Mouse (Mus musculus) forebrain, embryonic 11.5 days (tissue): ENCODE measurements at regions not wholly inside any gene's neighbourhood (a gene's known extent, or its start where the extent isn't known, plus 50 kb on each side); places are given as distances from the start of the nearest gene placed in this dataset.

Source experiments
- ATAC-seq: fragments of 200-750 bp; cut with Nextera tagmentation; replicated peaks from 2 replicates; pipeline ENCODE4 v1.8.0; 2017; ENCODE audit warnings: moderate TSS enrichment; ENCODE audit not compliant: low FRiP score
- DNase-seq: peaks from one replicate; pipeline ENCODE4 v3.0.0-alpha.2; 2017; ENCODE audit warnings: low spot score
- H3K27ac ChIP-seq: fragments of 300-500 bp; sonication (generic); 2 replicates; pipeline ENCODE4 v1.5.1; 2014; ENCODE audit warnings: low read depth, low read length
- H3K27me3 ChIP-seq: fragments of 300-500 bp; sonication (generic); 2 replicates; pipeline ENCODE4 v1.6.1; 2014; ENCODE audit warnings: mild to moderate bottlenecking, low read length, mixed read lengths; ENCODE audit not compliant: control insufficient read depth, insufficient read depth
- H3K36me3 ChIP-seq: fragments of 300-500 bp; sonication (generic); 2 replicates; pipeline ENCODE4 v1.6.1; 2014; ENCODE audit warnings: mild to moderate bottlenecking, low read length, moderate library complexity, mixed read lengths; ENCODE audit not compliant: control insufficient read depth, insufficient read depth
- H3K4me1 ChIP-seq: fragments of 300-500 bp; sonication (generic); replicated peaks from 2 replicates; pipeline ENCODE4 v1.6.1; 2014; ENCODE audit warnings: low read length, mixed read lengths; ENCODE audit not compliant: control insufficient read depth, insufficient read depth
- H3K4me2 ChIP-seq: fragments of 300-500 bp; sonication (generic); 2 replicates; pipeline ENCODE4 v1.6.1; 2014; ENCODE audit warnings: low read depth, mild to moderate bottlenecking, low read length, moderate library complexity, mixed read lengths; ENCODE audit not compliant: severe bottlenecking
- H3K4me3 ChIP-seq: fragments of 300-500 bp; sonication (generic); 2 replicates; pipeline ENCODE4 v1.5.1; 2014; ENCODE audit warnings: low read depth, low read length
- H3K9ac ChIP-seq: fragments of 300-500 bp; sonication (generic); 2 replicates; pipeline ENCODE4 v1.6.1; 2014; ENCODE audit warnings: low read length
- H3K9me3 ChIP-seq: fragments of 300-500 bp; sonication (generic); 2 replicates; pipeline ENCODE4 v1.6.1; 2016; ENCODE audit warnings: low read length, mixed read lengths; ENCODE audit not compliant: control insufficient read depth
- WGBS: fragments of 180-500 bp; shearing (Covaris S2); extraction: QIAGEN DNeasy Blood & Tissue Kit; methylation state at CpG from one replicate; pipeline ENCODE4 v1.1.7; 2014; 5-methylcytosine and 5-hydroxymethylcytosine counted together

- no peak overlapping the region for H3K9ac ChIP-seq
- no peaks in the 10 kb centered on the region for H3K9me3 ChIP-seq
- ATAC-seq (no peak), DNase-seq (no peak)
- H3K4me1 ChIP-seq: no peaks in the 10 kb centered on the region
- H3K27ac ChIP-seq: no peak overlapping the region
- WGBS: 95% methylated on average over 2 of the region's 2 CpGs
- H3K4me3 ChIP-seq: no peak overlapping the region
- no peaks in the 10 kb centered on the region for H3K27me3 ChIP-seq
- H3K36me3 ChIP-seq: no peaks in the 10 kb centered on the region
- no peak overlapping the region for H3K4me2 ChIP-seq
Measured at GRCm38 (mm10) chr5:50820674-50821073, 746.9 kb downstream of the Ppargc1a start.

DNA sequence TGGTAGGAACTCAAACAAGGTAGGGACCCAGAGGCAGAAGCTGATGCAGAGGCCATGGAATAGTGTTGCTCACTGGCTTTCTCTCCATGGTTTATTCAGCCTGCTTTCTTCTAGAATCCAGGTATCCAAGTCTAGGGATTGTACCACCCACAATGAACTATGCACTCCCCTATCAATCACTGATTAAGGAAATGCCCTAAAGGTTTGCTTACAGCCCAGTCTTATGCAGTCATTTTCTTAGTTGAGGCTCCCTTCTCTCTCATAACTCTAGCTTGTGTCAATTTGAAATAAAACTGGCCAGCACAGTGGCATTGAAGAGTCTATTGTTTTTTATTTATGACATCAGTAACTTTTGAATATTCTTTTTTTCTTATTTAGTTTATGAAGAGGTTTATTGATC, 747.6 kb downstream of the Ppargc1a start:
- Histone ChIP-seq H3K4me3 (no peak overlapping the region), H3K4me1 (no peaks in the 10 kb centered on the region), H3K36me3 (no peaks in the 10 kb centered on the region), H3K9me3 (no peaks in the 10 kb centered on the region), H3K4me2 (no peak overlapping the region), H3K27me3 (no peaks in the 10 kb centered on the region), H3K9ac (no peak overlapping the region), H3K27ac (no peak overlapping the region)
- ATAC-seq (no peak), DNase-seq (no peak)

DNA sequence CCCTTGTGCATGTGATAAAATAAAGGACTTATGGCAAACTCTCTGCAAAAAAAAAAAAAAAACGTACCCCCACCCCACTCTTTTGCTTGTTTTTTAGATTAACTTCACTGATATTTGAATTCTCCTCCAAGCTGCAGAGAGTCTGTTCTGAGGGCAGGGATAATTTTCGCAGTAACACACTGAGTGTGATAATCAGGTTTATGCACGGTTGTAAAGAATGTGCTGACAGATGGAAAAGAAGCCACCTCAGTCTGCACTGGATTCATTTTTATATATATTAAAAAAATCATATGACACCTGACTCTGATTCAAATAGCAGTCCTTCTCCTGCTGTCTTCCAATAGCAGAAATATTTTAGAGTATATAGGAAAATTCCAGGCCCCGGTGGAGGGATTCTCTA, 736.5 kb upstream of the Adgra3 start:
- no peaks in the 10 kb centered on the region for H3K9me3 ChIP-seq
- no peak overlapping the region for H3K4me3 ChIP-seq
- no peaks in the 10 kb centered on the region for H3K27me3 ChIP-seq
- DNase-seq: no peak
- H3K4me1 ChIP-seq: no peaks in the 10 kb centered on the region
- 82% methylated on average over 4 of the region's 4 CpGs for WGBS
- ATAC-seq: no peak
- H3K36me3 ChIP-seq: no peaks in the 10 kb centered on the region
- H3K4me2 ChIP-seq: no peak overlapping the region
- no peak overlapping the region for H3K9ac ChIP-seq
- no peak overlapping the region for H3K27ac ChIP-seq

DNA sequence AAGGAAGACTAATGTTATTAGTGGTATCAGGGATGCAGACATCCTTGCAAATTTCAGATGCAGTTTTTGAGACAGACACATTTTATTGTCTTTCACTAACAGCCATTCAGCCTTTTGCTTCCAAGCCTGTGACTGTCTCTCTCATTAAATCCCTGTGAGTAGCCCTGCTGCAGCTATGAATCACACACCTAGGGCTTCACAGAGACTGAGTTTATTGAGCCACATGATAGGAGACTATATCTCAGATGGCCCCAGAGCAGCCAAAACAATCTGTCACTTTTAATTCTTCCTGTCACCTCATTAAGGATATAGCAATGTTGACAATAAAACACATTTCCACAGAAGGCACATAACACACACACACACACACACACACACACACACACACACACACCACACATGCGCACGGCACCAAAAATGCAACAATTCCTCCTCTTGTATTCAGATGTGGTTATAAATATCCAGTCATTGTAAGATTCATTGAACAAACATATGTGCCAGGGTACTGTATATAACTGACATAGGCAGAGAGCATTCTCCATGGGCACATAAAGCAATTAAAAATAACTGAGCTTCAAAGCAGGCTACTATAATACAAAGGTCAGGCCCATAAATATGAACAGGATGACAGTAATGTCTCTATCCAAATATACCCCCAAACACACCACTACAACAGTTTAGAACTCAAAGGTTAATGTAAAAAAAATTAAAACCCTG, 735.8 kb upstream of the Adgra3 start:
- no peaks in the 10 kb centered on the region for H3K27me3 ChIP-seq
- DNase-seq (no peak), ATAC-seq (no peak)
- H3K4me3 ChIP-seq: no peak overlapping the region
- no peaks in the 10 kb centered on the region for H3K36me3 ChIP-seq
- H3K9me3 ChIP-seq: no peaks in the 10 kb centered on the region
- no peak overlapping the region for H3K4me2 ChIP-seq
- H3K4me1 ChIP-seq: no peaks in the 10 kb centered on the region
- whole genome bisulfite sequencing: 88% methylated on average over 2 of the region's 2 CpGs
- no peak overlapping the region for H3K27ac ChIP-seq
- no peak overlapping the region for H3K9ac ChIP-seq

DNA sequence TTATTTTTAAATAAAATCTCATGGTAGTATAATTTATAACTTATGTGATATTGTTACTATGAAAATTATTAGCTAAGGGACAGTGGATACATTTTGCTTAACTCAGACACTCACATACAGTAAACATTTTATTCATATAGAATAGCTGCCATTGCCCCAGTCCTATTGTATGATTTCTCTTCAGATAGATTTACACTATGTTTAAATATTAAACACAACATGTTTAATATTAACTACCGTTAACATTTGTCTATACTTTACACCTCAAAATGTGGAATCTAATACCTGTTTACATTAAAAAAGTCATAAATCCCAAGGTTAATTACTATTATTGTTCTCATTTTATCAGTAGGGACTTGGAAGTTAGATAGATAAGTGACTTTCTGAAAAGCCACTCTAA, 734.8 kb upstream of the Adgra3 start:
- 96% methylated on average over 1 of the region's 1 CpGs for WGBS
- no peaks in the 10 kb centered on the region for H3K4me1 ChIP-seq
- no peak overlapping the region for H3K4me2 ChIP-seq
- H3K9ac ChIP-seq: no peak overlapping the region
- DNase-seq (no peak), ATAC-seq (no peak)
- H3K27ac ChIP-seq: no peak overlapping the region
- no peaks in the 10 kb centered on the region for H3K36me3 ChIP-seq
- no peaks in the 10 kb centered on the region for H3K27me3 ChIP-seq
- H3K9me3 ChIP-seq: no peaks in the 10 kb centered on the region
- no peak overlapping the region for H3K4me3 ChIP-seq

GRCm38 (mm10) chr5:50785273-50785672, 726.5 kb upstream of the Adgra3 start:
- Histone ChIP-seq H3K4me3 (no peak overlapping the region), H3K27me3 (no peaks in the 10 kb centered on the region), H3K9me3 (no peaks in the 10 kb centered on the region), H3K9ac (no peak overlapping the region), H3K4me1 (no peaks in the 10 kb centered on the region), H3K4me2 (no peak overlapping the region), H3K36me3 (no peaks in the 10 kb centered on the region), H3K27ac (no peak overlapping the region)
- ATAC-seq: no peak
- no peak for DNase-seq

GRCm38 (mm10) chr5:50779138-50779537, 720.3 kb upstream of the Adgra3 start:
- Histone ChIP-seq H3K27ac (no peak overlapping the region), H3K4me3 (no peak overlapping the region), H3K9ac (no peak overlapping the region), H3K9me3 (no peaks in the 10 kb centered on the region), H3K4me2 (no peak overlapping the region), H3K27me3 (no peaks in the 10 kb centered on the region), H3K4me1 (no peaks in the 10 kb centered on the region), H3K36me3 (no peaks in the 10 kb centered on the region)
- ATAC-seq: no peak
- DNase-seq: no peak
- 61% methylated on average over 3 of the region's 3 CpGs for WGBS

DNA sequence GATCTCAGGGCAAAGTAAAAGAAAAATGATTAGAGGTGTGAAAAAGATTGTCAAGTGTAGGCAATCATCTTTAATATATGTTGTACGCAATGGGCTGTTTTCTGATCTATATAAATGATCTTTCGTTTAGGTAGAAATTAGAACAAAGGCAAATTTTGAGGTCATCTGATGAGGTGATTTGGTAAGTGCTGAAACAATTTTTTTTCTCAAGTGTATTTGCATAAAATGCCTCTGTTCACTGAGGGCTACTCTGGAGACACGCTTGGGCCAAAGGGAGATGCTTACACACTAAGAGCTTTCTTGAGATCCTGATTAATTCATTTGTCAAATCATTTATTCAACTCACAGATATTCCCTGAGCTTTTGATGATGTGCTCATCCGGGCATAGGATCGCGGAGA, 719.4 kb upstream of the Adgra3 start:
- ATAC-seq (no peak), DNase-seq (no peak)
- Histone ChIP-seq H3K4me1 (no peaks in the 10 kb centered on the region), H3K4me2 (no peak overlapping the region), H3K36me3 (no peaks in the 10 kb centered on the region), H3K9me3 (no peaks in the 10 kb centered on the region), H3K27ac (no peak overlapping the region), H3K9ac (no peak overlapping the region), H3K4me3 (no peak overlapping the region), H3K27me3 (no peaks in the 10 kb centered on the region)
- WGBS: 93% methylated on average over 6 of the region's 6 CpGs

DNA sequence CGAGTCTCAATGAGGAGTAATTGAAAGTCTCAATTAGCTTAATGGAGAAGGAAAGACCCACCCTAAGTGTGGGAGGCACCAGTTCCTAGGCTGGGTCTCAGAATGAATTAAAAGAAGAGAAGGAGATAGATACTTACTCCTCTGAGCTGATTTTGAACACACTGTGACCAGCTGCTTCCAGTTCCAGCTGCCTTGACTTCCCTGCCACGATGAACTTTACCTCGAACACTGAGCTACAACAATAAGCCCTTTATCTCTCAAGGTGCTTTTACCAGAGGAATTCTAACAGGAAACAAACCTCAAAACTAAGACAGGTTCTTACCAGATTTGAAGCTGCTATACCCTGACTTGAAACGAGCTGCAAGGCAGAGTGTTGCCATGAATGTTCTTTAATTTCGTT, 703.5 kb upstream of the Adgra3 start:
- Histone ChIP-seq H3K9me3 (no peaks in the 10 kb centered on the region), H3K4me2 (no peak overlapping the region), H3K27ac (no peak overlapping the region), H3K4me1 (no peaks in the 10 kb centered on the region), H3K9ac (no peak overlapping the region), H3K27me3 (no peaks in the 10 kb centered on the region), H3K4me3 (no peak overlapping the region), H3K36me3 (no peaks in the 10 kb centered on the region)
- DNase-seq (no peak), ATAC-seq (no peak)
- 71% methylated on average over 5 of the region's 5 CpGs for WGBS
